Mouse (Mus musculus): ENCODE measurements around the gene Acod1.

Acod1 gene

GRCm38 (mm10) chr14:103101171-103101570, 54.4 kb downstream of the Acod1 start:
- no peak for DNase-seq (ENCODE audit: low read depth, low spot score)

GRCm38 (mm10) chr14:103102246-103102645, 55.5 kb downstream of the Acod1 start:
- DNase-seq (ENCODE audit: low read depth, low spot score) = peak; percentile 48

- no peak for DNase-seq (ENCODE audit: low read depth, low spot score)
Observed at GRCm38 (mm10) chr14:103102731-103103335, 56.1 kb downstream of the Acod1 start.
